Mouse (Mus musculus) embryonic fibroblast, embryonic 13.5 days (primary cell): Measurements from ENCODE around the gene Hps1.

Experiments used
- CTCF ChIP-seq: IDR thresholded peaks from 2 replicates; pipeline ENCODE4 v1.5.1; 2011; ENCODE audit warnings: mild to moderate bottlenecking, control low read depth, low read length, moderate library complexity, borderline replicate concordance; ENCODE audit not compliant: insufficient read depth
- POLR2A ChIP-seq: IDR thresholded peaks from 2 replicates; pipeline ENCODE4 v1.6.1; 2011; ENCODE audit warnings: low read depth, mild to moderate bottlenecking, control low read depth, low read length, moderate library complexity

DNA sequence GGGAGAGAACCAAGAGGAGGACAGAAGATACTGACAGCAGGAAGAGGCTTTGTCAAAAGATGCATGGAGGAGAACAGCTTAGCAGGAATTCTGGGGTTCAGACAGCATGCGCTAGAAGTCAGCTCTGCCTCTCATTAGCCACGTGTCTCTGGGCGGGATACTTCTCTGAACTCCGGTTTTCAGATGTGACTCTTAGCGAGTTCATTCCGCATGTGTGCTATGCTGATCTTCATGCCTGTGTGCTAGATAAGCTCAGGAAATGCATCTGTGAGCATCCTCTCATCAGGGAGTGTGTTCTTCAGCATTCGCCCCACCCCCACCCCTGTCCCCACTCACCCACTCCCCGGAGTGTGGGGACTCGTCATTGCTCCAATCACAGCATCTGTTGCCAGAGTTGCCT is 42.0 kb downstream of the Hps1 start:
- TF ChIP-seq CTCF: no peak
- no peak for TF ChIP-seq POLR2A
